Mouse (Mus musculus): Measurements from ENCODE around the gene Mcoln3. TPM values are rescaled to one million over a fixed set of nuclear protein-coding genes. Genes with fewer than 3 reads are reported as not detected.

The Mcoln3 gene
- total RNA-seq (2012; rRNA removed): 7.2 and 11.3 TPM in 2 replicates
- total RNA-seq (2014; rRNA removed): 5.3 and 6.4 TPM in 2 replicates
- 5.2 and 7.2 TPM in 2 replicates for polyA plus RNA-seq (2012; ENCODE audit: insufficient read length, low read depth)

GRCm38 (mm10) chr3:146117258-146117996, at the start of gene Mcoln3:
TSS of gene Mcoln3 (plus strand) at chr3:146117450.
- no peak within 1 kb of the TSS for H3K4me3 ChIP-seq (replicated peaks in 1 of 3; ENCODE audit: low read depth in 2 of 3, low read length in 2 of 3, poor library complexity in 1 of 3)
- no peaks in the 10 kb centered on the region for H3K9me3 ChIP-seq (replicated peaks; ENCODE audit: low read length)
- H3K36me3 ChIP-seq (replicated peaks in 1 of 2; ENCODE audit: control insufficient read depth in 1 of 2, insufficient read depth in 1 of 2, low read length in 1 of 2): no peaks in the 10 kb centered on the region
- DNase-seq (ENCODE audit: extremely low read depth): no peak
- no peak within 1 kb of the TSS for H3K4me2 ChIP-seq (ENCODE audit: insufficient read depth, low read depth, poor library complexity, severe bottlenecking)
- H3K4me1 ChIP-seq (ENCODE audit: control insufficient read depth in 1 of 2, insufficient read depth in 2 of 2): peaks cover 2 to 23% of the 10 kb centered on the region in 2 experiments; a peak in 2 of 4 replicates
- H3K79me2 ChIP-seq (replicated peaks; ENCODE audit: control insufficient read depth, extremely low read depth, insufficient read depth, poor library complexity, severe bottlenecking): no peaks in the 10 kb centered on the region
- H3K27me3 ChIP-seq (replicated peaks): no peaks in the 10 kb centered on the region
- TF ChIP-seq KAT2A (IDR thresholded peaks at IDR 0.05; ENCODE audit: insufficient replicate concordance, low read length) (no peak), GABPA (IDR thresholded peaks at IDR 0.05; ENCODE audit: insufficient replicate concordance, low read depth, low read length) (no peak), NRF1 (IDR thresholded peaks at IDR 0.05; ENCODE audit: low read depth, low read length) (no peak), UBTF (IDR thresholded peaks at IDR 0.05; ENCODE audit: low read depth, low read length) (no peak), CTCF (conservative IDR thresholded peaks at IDR 0.05 in 1 of 2, IDR thresholded peaks at IDR 0.05 in 1 of 2; ENCODE audit: low read depth in 2 of 2, low read length in 2 of 2) (no peak), CHD1 (IDR thresholded peaks at IDR 0.05; ENCODE audit: low read depth, low read length) (no peak), NELFE (IDR thresholded peaks at IDR 0.05; ENCODE audit: low read depth, low read length) (no peak), JUND (conservative IDR thresholded peaks at IDR 0.05; ENCODE audit: low read depth, low read length) (no peak), ELF1 (IDR thresholded peaks at IDR 0.05; ENCODE audit: low read depth, low read length) (no peak), ZMIZ1 (IDR thresholded peaks at IDR 0.05; ENCODE audit: low read depth, low read length) (no peak), EP300 (IDR thresholded peaks at IDR 0.05; ENCODE audit: low read length) (no peak)
- dilution Hi-C loops (cut with MboI; ENCODE audit: extremely low pct_ligation_motif_present, extremely low pct_unique_long_range_greater_than_20kb, low sequenced_read_pairs): no loop called here
- in situ Hi-C loops (cut with MboI; ENCODE audit: low pct_ligation_motif_present, low pct_unique_long_range_greater_than_20kb, low sequenced_read_pairs): loop anchor here (10.0 kb wide), 1 partner anchor 53 kb away; no protein-coding TSS in a partner anchor
- no peak within 1 kb of the TSS for H3K9ac ChIP-seq (ENCODE audit: insufficient read depth, low read depth)
- H3K27ac ChIP-seq (ENCODE audit: insufficient read depth, low read depth): no peak within 1 kb of the TSS

GRCm38 (mm10) chr3:146069276-146069675, 48.0 kb upstream of the Mcoln3 start:
- no peak overlapping the region for H3K9ac ChIP-seq (ENCODE audit: insufficient read depth, low read depth)
- in situ Hi-C loops (cut with MboI; ENCODE audit: low pct_ligation_motif_present, low pct_unique_long_range_greater_than_20kb, low sequenced_read_pairs): loop anchor here (10.0 kb wide), 1 partner anchor 46 kb away; the partner anchor contains the start of gene Mcoln3
- H3K4me1 ChIP-seq (ENCODE audit: control insufficient read depth in 1 of 2, insufficient read depth in 2 of 2): peaks cover 0 to 7% of the 10 kb centered on the region in 2 experiments; a peak in 1 of 4 replicates
- no peak overlapping the region for H3K4me3 ChIP-seq (replicated peaks in 1 of 3; ENCODE audit: low read depth in 2 of 3, low read length in 2 of 3, poor library complexity in 1 of 3)
- DNase-seq (ENCODE audit: extremely low read depth): no peak
- TF ChIP-seq MAX (IDR thresholded peaks at IDR 0.05; ENCODE audit: low read length) (no peak), ELF1 (IDR thresholded peaks at IDR 0.05; ENCODE audit: low read depth, low read length) (no peak), USF2 (conservative IDR thresholded peaks at IDR 0.05; ENCODE audit: low read depth, low read length) (no peak), JUND (conservative IDR thresholded peaks at IDR 0.05; ENCODE audit: low read depth, low read length) (no peak), EP300 (IDR thresholded peaks at IDR 0.05; ENCODE audit: low read length) (no peak)
- no peak overlapping the region for H3K4me2 ChIP-seq (ENCODE audit: insufficient read depth, low read depth, poor library complexity, severe bottlenecking)
- H3K27ac ChIP-seq (ENCODE audit: insufficient read depth, low read depth): no peak overlapping the region
- dilution Hi-C loops (cut with MboI; ENCODE audit: extremely low pct_ligation_motif_present, extremely low pct_unique_long_range_greater_than_20kb, low sequenced_read_pairs): no loop called here
- H3K79me2 ChIP-seq (replicated peaks; ENCODE audit: control insufficient read depth, extremely low read depth, insufficient read depth, poor library complexity, severe bottlenecking): no peaks in the 10 kb centered on the region
- no peaks in the 10 kb centered on the region for H3K9me3 ChIP-seq (replicated peaks; ENCODE audit: low read length)
- H3K27me3 ChIP-seq (replicated peaks): no peaks in the 10 kb centered on the region
- no peaks in the 10 kb centered on the region for H3K36me3 ChIP-seq (replicated peaks in 1 of 2; ENCODE audit: control insufficient read depth in 1 of 2, insufficient read depth in 1 of 2, low read length in 1 of 2)
